Mouse (Mus musculus) liver, embryonic 14.5 days (tissue): ENCODE measurements around the gene Clcc1. TPM values are rescaled to one million over a fixed set of nuclear protein-coding genes. Genes with fewer than 3 reads are reported as not detected.

ENCODE experiments used
- ATAC-seq: fragments of 200-750 bp; cut with Nextera tagmentation; 2 replicates; pipeline ENCODE4 v1.8.0; 2017; ENCODE audit warnings: moderate number of reproducible peaks, mild to moderate bottlenecking, moderate library complexity; ENCODE audit not compliant: insufficient read depth
- DNase-seq, 3 experiments: peaks; one replicate each; pipeline ENCODE4 v3.0.0-alpha.2; 2012 to 2013; ENCODE audit warnings: low read depth in 3 of 3, low spot score in 3 of 3
- H3K27ac ChIP-seq: fragments of 300-500 bp; sonication (generic); 2 replicates; pipeline ENCODE4 v1.5.1; 2014; ENCODE audit warnings: moderate library complexity, mild to moderate bottlenecking, control low read depth, inconsistent platforms
- H3K27me3 ChIP-seq: fragments of 300-500 bp; sonication (generic); 2 replicates; pipeline ENCODE4 v1.6.1; 2014; ENCODE audit warnings: mild to moderate bottlenecking, low read length, moderate library complexity; ENCODE audit not compliant: control insufficient read depth, insufficient read depth
- H3K36me3 ChIP-seq: fragments of 300-500 bp; sonication (generic); replicated peaks from 2 replicates; pipeline ENCODE4 v1.6.1; 2014; ENCODE audit warnings: low read depth; ENCODE audit not compliant: control insufficient read depth, insufficient read depth
- H3K4me1 ChIP-seq, 2 experiments: fragments of 200-500 bp in 1 of 2; fragments of 300-500 bp in 1 of 2; sonication (generic) in 1 of 2; replicated peaks; 2 replicates each; pipeline ENCODE4 v1.6.1; 2012 to 2014; ENCODE audit warnings: antibody characterized with exemption in 1 of 2, inconsistent platforms in 1 of 2, low read length in 1 of 2; ENCODE audit not compliant: control insufficient read depth in 2 of 2, insufficient read depth in 2 of 2
- H3K4me2 ChIP-seq: fragments of 300-500 bp; sonication (generic); 2 replicates; pipeline ENCODE4 v1.6.1; 2014; ENCODE audit warnings: low read depth, mild to moderate bottlenecking, control low read depth, moderate library complexity
- H3K4me3 ChIP-seq, 2 experiments: fragments of 200-500 bp in 1 of 2; fragments of 300-500 bp in 1 of 2; sonication (generic) in 1 of 2; 2 replicates each; pipeline ENCODE4 v1.5.1; 2012 to 2014; ENCODE audit warnings: low read depth in 2 of 2, low read length in 2 of 2, mild to moderate bottlenecking in 2 of 2, control low read depth in 1 of 2, inconsistent platforms in 1 of 2, moderate library complexity in 1 of 2; ENCODE audit not compliant: insufficient read depth in 1 of 2
- H3K9ac ChIP-seq: fragments of 300-500 bp; sonication (generic); replicated peaks from 2 replicates; pipeline ENCODE4 v1.6.1; 2014; ENCODE audit warnings: mild to moderate bottlenecking, control low read depth, moderate library complexity
- H3K9me3 ChIP-seq: fragments of 300-500 bp; sonication (generic); 2 replicates; pipeline ENCODE4 v1.6.1; 2016; ENCODE audit warnings: low read length, mixed read lengths; ENCODE audit not compliant: control insufficient read depth
- CTCF ChIP-seq: IDR thresholded peaks from 2 replicates; pipeline ENCODE4 v1.5.1; 2016; ENCODE audit warnings: antibody characterized with exemption, low read depth, control low read depth
- EP300 ChIP-seq: IDR thresholded peaks from 2 replicates; pipeline ENCODE4 v1.6.1; 2016; ENCODE audit warnings: antibody characterized with exemption, low read depth
- WGBS: fragments of 180-500 bp; shearing (Covaris S2); extraction: QIAGEN DNeasy Blood & Tissue Kit; methylation state at CpG from one replicate; pipeline ENCODE4 v1.1.7; 2014; ENCODE audit not compliant: insufficient replicate concordance; 5-methylcytosine and 5-hydroxymethylcytosine counted together
- polyA plus RNA-seq, 2 experiments: library from polyadenylated mRNA; depleted of rRNA in 1 of 2; stranded (reverse) in 1 of 2; unstranded in 1 of 2; fragments of >200 nt; fragmentation: Nextera tagmentation in 1 of 2; extraction: Ambion mirVana in 1 of 2; gene quantifications; 2 replicates each; pipeline versions ENCODE4 v1.2.1 to v1.2.3; 2012 to 2014

The Clcc1 gene
- polyA plus RNA-seq, 2 experiments = 22.7 to 38.5 TPM

DNA sequence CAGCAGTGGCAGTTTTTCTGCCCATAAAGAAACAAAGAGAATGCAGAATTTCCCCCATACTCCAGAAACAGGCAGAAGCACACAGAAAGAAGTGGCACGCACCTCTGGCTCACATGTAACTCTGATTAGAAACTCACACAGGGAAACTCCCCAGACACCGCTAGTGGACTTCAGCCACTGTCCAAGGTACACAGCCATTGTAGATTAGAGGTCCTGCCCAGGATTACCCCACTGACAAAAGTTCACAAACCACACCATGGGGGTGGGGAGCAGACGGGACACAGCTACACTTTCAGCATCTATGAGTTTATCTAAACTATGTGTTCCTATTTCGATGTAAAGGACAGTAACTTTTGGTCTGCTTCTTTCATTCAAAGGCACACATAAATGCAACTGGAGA is 61.1 kb downstream of the Clcc1 start:
- Histone ChIP-seq H3K4me3 (no peak overlapping the region), H3K36me3 (no peaks in the 10 kb centered on the region; the same call in 1 of the 2 replicates), H3K9me3 (no peaks in the 10 kb centered on the region), H3K4me1 (peaks cover 14 to 35% of the 10 kb centered on the region in 2 experiments), H3K27me3 (no peaks in the 10 kb centered on the region), H3K4me2 (0 out of 2 replicates have a peak overlapping the region, but pooled peaks have one; percentile 7), H3K9ac (no peak overlapping the region), H3K27ac (no peak overlapping the region)
- 73% methylated on average over 4 of the region's 4 CpGs for WGBS
- ATAC-seq (peak; percentile 55), DNase-seq (peak in 2 of 3 experiments; percentile 36 to 38)
- TF ChIP-seq CTCF (no peak), EP300 (no peak)

DNA sequence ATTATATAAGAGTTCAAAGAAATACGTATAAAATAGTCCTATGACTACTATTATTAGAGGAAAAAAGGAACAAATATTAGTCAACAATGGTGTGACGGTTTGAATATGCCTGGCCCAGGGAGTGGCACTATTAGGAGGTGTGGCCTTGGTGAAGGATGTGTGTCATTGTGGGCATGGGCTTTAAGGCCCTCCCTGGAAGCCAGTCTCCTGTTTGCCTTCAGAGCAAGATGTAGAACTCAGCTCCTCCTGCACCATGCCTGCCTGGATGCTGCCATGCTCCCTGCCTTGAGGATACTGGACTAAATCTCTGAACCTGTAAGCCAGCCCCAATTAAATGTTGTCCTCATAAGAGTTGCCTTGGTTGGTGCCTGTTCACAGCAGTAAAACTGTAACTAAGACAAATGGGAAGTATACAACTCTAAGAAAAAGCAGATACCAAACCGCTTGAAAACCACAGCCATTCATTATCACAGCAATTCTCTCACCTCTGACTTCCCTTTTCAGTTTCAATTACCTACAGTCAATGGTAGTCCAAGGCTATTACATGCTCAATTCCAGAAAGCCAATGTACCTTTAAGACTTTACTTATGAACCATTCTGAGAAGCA is 64.3 kb downstream of the Clcc1 start:
- H3K9ac ChIP-seq = no peak overlapping the region
- ATAC-seq = no peak
- 30% methylated on average over 3 of the region's 3 CpGs for WGBS
- peak overlapping the region; percentile 12; the same call in 1 of the 2 replicates for H3K4me2 ChIP-seq
- no peak overlapping the region for H3K4me3 ChIP-seq
- TF ChIP-seq CTCF = no peak
- TF ChIP-seq EP300 = no peak
- DNase-seq = peak in 1 of 3 experiments; percentile 23
- H3K27ac ChIP-seq = 0 out of 2 replicates have a peak overlapping the region, but pooled peaks have one; percentile 21
- H3K27me3 ChIP-seq = no peaks in the 10 kb centered on the region
- no peaks in the 10 kb centered on the region for H3K9me3 ChIP-seq
- H3K4me1 ChIP-seq = peaks cover 27 to 40% of the 10 kb centered on the region in 2 experiments
- no peaks in the 10 kb centered on the region; the same call in 1 of the 2 replicates for H3K36me3 ChIP-seq

DNA sequence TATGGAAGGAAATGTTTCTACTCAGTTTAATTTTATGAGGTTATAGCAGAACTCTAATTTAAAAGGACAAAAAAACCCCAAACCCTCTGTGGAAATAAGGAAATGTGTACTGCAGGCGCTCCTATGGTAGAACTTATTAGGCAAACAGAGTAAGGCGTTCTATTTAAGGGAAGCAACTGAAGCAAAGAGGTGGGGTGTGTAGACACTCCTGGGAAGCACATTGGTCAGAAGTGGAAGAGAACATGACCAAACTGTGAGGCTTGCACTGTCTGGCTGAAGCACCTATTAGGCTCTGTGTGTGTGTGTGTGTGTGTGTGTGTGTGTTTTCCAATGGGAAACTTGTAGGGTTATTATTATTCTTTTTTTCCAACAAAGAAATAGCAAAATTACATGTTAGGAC is 65.6 kb downstream of the Clcc1 start:
- Histone ChIP-seq H3K9ac (peak overlapping the region; percentile 18), H3K4me2 (peak overlapping the region; percentile 92), H3K9me3 (no peaks in the 10 kb centered on the region), H3K36me3 (no peaks in the 10 kb centered on the region; the same call in 1 of the 2 replicates), H3K27me3 (no peaks in the 10 kb centered on the region), H3K4me1 (peaks cover 27 to 35% of the 10 kb centered on the region in 2 experiments), H3K4me3 (no peak overlapping the region), H3K27ac (no peak overlapping the region)
- DNase-seq (no peak), ATAC-seq (no peak)
- 69% methylated on average over 2 of the region's 2 CpGs for WGBS
- TF ChIP-seq CTCF = no peak
- TF ChIP-seq EP300 = no peak

DNA sequence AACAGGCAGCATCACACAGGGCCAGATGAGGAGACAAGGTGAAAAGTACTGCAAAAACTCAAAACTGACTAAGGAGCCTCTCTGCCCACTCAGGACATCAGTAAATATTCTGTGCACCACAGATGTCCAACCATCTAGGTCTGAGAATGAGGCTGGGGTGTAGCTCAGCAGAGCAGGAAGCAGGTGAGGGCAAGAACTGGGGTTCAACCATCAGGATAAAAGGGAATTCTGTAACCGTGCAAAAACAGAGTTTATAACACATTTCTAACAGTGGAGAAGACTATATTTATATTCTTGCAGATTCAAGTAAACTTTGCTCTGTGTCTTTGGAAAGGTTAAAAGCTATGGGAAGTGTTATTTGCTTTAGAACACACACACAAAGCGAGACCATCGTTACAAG is 66.0 kb downstream of the Clcc1 start:
- Histone ChIP-seq H3K27me3 (no peaks in the 10 kb centered on the region), H3K36me3 (no peaks in the 10 kb centered on the region; the same call in 1 of the 2 replicates), H3K4me2 (peak overlapping the region; percentile 92), H3K4me1 (peaks cover 27 to 35% of the 10 kb centered on the region in 2 experiments), H3K9ac (peak overlapping the region; percentile 18; the same call in 1 of the 2 replicates), H3K9me3 (no peaks in the 10 kb centered on the region), H3K4me3 (peak overlapping the region in 1 of 2 experiments; percentile 97; a peak in 1 of 4 replicates), H3K27ac (no peak overlapping the region)
- ATAC-seq (no peak), DNase-seq (no peak)
- WGBS = 66% methylated on average over 3 of the region's 3 CpGs
- TF ChIP-seq CTCF = no peak
- no peak for TF ChIP-seq EP300
